Mouse (Mus musculus) heart, embryonic 16.5 days (tissue): ENCODE data around the gene Itga9. TPM values are rescaled to one million over a fixed set of nuclear protein-coding genes. Genes with fewer than 3 reads are reported as not detected.

ENCODE experiments used
- ATAC-seq: fragments of 200-750 bp; cut with Nextera tagmentation; replicated peaks from 2 replicates; pipeline ENCODE4 v1.8.0; 2017; ENCODE audit warnings: moderate number of reproducible peaks; ENCODE audit not compliant: insufficient read depth, low FRiP score; ENCODE audit errors: extremely low read depth
- H3K27ac ChIP-seq: fragments of 300-500 bp; sonication (generic); 2 replicates; pipeline ENCODE4 v1.5.1; 2014; ENCODE audit warnings: mild to moderate bottlenecking, low read length, control low read depth, moderate library complexity
- H3K27me3 ChIP-seq: fragments of 300-500 bp; sonication (generic); 2 replicates; pipeline ENCODE4 v1.6.1; 2014; ENCODE audit warnings: low read length, mixed read lengths; ENCODE audit not compliant: control insufficient read depth, insufficient read depth
- H3K36me3 ChIP-seq: fragments of 300-500 bp; sonication (generic); 2 replicates; pipeline ENCODE4 v1.6.1; 2014; ENCODE audit not compliant: control insufficient read depth, insufficient read depth
- H3K4me1 ChIP-seq: fragments of 300-500 bp; sonication (generic); 2 replicates; pipeline ENCODE4 v1.6.1; 2014; ENCODE audit warnings: low read length, mixed read lengths; ENCODE audit not compliant: control insufficient read depth, insufficient read depth
- H3K4me2 ChIP-seq: fragments of 300-500 bp; sonication (generic); 2 replicates; pipeline ENCODE4 v1.6.1; 2014; ENCODE audit warnings: low read depth, mild to moderate bottlenecking, control low read depth, low read length
- H3K4me3 ChIP-seq: fragments of 300-500 bp; sonication (generic); 2 replicates; pipeline ENCODE4 v1.5.1; 2014; ENCODE audit warnings: mild to moderate bottlenecking, control low read depth, low read length
- H3K9ac ChIP-seq: fragments of 300-500 bp; sonication (generic); 2 replicates; pipeline ENCODE4 v1.6.1; 2014; ENCODE audit warnings: low read length, control low read depth
- H3K9me3 ChIP-seq: fragments of 300-500 bp; sonication (generic); replicated peaks from 2 replicates; pipeline ENCODE4 v1.6.1; 2016; ENCODE audit warnings: low read length; ENCODE audit not compliant: control insufficient read depth
- WGBS: fragments of 180-500 bp; shearing (Covaris S2); extraction: QIAGEN DNeasy Blood & Tissue Kit; methylation state at CpG from one replicate; pipeline ENCODE4 v1.1.7; 2014; 5-methylcytosine and 5-hydroxymethylcytosine counted together
- polyA plus RNA-seq: library from polyadenylated mRNA; unstranded; fragments of >200 nt; fragmentation: Nextera tagmentation; extraction: Ambion mirVana; gene quantifications from 2 replicates; pipeline ENCODE4 v1.2.1, GENCODE M21; 2015

Itga9 gene
- polyA plus RNA-seq, 1 experiment from 2014 or later, result 3.1 TPM

DNA sequence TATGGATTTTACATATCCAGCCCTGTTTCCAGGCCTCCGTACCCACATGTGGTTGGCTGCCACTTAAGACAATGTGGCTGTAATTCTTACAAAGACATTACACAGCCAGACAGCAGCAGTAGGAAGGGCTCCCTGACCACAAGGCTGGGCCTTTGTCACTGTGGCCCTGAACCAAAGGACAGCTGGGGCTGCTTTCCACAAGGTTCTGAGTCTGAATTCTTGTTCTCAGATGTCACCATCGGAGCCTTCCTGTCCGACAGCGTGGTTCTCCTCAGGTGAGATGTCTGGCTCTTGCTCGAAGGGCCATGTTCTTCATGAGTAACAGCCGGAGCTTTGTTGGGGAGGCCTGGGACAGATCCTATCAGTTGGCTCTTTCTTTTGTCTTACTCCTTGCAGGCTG lies 75.0 kb downstream of the Itga9 start:
- H3K9ac ChIP-seq, result no peak overlapping the region
- H3K36me3 ChIP-seq, result peaks cover 2% of the 10 kb centered on the region; the same call in 1 of the 2 replicates
- H3K4me2 ChIP-seq, result no peak overlapping the region
- no peaks in the 10 kb centered on the region for H3K9me3 ChIP-seq
- 78% methylated on average over 6 of the region's 6 CpGs for WGBS
- no peaks in the 10 kb centered on the region for H3K27me3 ChIP-seq
- peaks cover 28% of the 10 kb centered on the region for H3K4me1 ChIP-seq
- ATAC-seq, result no peak
- H3K27ac ChIP-seq, result no peak overlapping the region
- H3K4me3 ChIP-seq, result no peak overlapping the region

- Histone ChIP-seq H3K27ac (0 out of 2 replicates have a peak overlapping the region, but pooled peaks have one; percentile 1), H3K9ac (no peak overlapping the region), H3K36me3 (peaks cover 2% of the 10 kb centered on the region; the same call in 1 of the 2 replicates), H3K4me1 (peaks cover 21% of the 10 kb centered on the region), H3K4me3 (no peak overlapping the region), H3K4me2 (no peak overlapping the region), H3K27me3 (no peaks in the 10 kb centered on the region), H3K9me3 (no peaks in the 10 kb centered on the region)
- ATAC-seq, result no peak
- 44% methylated on average over 8 of the region's 8 CpGs for WGBS
Observed at GRCm38 (mm10) chr9:118682154-118682553, 75.7 kb downstream of the Itga9 start.

- no peak overlapping the region for H3K4me2 ChIP-seq
- peaks cover 17% of the 10 kb centered on the region for H3K4me1 ChIP-seq
- WGBS, result 80% methylated on average over 7 of the region's 7 CpGs
- H3K4me3 ChIP-seq, result no peak overlapping the region
- no peaks in the 10 kb centered on the region for H3K27me3 ChIP-seq
- H3K27ac ChIP-seq, result no peak overlapping the region
- peaks cover 2% of the 10 kb centered on the region; the same call in 1 of the 2 replicates for H3K36me3 ChIP-seq
- H3K9me3 ChIP-seq, result no peaks in the 10 kb centered on the region
- no peak overlapping the region for H3K9ac ChIP-seq
- no peak for ATAC-seq
Observed at GRCm38 (mm10) chr9:118683507-118683906, 77.0 kb downstream of the Itga9 start.

GRCm38 (mm10) chr9:118684343-118684742 lies 77.9 kb downstream of the Itga9 start:
- WGBS, result 92% methylated on average over 9 of the region's 9 CpGs
- no peak overlapping the region for H3K27ac ChIP-seq
- no peaks in the 10 kb centered on the region for H3K27me3 ChIP-seq
- H3K4me3 ChIP-seq, result no peak overlapping the region
- H3K36me3 ChIP-seq, result peaks cover 2% of the 10 kb centered on the region; the same call in 1 of the 2 replicates
- H3K9ac ChIP-seq, result no peak overlapping the region
- H3K4me2 ChIP-seq, result no peak overlapping the region
- no peak for ATAC-seq
- H3K4me1 ChIP-seq, result peaks cover 17% of the 10 kb centered on the region
- H3K9me3 ChIP-seq, result no peaks in the 10 kb centered on the region

DNA sequence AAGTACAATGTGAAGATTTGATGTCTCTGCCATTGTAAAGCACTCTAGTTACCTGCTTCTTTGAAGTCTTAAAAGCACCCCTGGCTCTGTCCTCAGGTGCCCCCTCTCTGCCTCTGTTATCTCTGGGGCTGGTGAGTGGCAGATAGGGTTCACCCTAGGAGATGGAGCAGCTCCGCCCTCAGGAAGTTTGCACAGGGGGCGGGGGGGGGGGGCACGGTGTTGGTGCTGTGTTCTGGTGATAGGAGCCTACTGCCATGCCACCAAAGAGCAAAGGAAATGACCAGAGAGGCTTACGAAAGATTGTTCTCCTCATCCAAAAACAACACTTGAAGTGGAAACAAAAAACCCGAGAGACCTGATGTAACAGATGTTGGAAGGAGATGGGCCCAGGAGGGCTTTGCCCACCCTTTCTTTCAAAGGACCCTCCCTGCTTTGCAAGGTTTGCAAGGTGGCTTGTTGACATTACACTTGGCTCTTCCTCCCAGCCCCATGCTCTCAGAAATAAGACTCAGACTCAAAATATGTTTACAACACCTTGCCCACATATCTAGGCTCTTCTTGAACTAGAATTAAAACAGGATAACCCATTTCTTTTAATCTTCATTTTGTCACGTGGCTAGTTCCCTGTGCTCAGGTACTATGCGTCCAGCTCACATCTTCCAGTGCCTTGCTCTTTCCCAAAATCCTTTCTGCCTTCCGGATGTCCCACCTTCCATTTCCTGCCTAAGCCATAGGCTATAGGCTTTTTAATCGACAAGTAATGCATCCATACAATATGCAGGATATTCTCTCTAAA lies 79.9 kb downstream of the Itga9 start:
- H3K36me3 ChIP-seq, result no peaks in the 10 kb centered on the region
- H3K27me3 ChIP-seq, result no peaks in the 10 kb centered on the region
- no peak overlapping the region for H3K9ac ChIP-seq
- 0 out of 2 replicates have a peak, but pooled peaks have one; percentile 19 for ATAC-seq
- 60% methylated on average over 9 of the region's 9 CpGs for WGBS
- no peaks in the 10 kb centered on the region for H3K9me3 ChIP-seq
- no peak overlapping the region for H3K4me3 ChIP-seq
- no peak overlapping the region for H3K4me2 ChIP-seq
- H3K4me1 ChIP-seq, result peaks cover 17% of the 10 kb centered on the region
- H3K27ac ChIP-seq, result no peak overlapping the region

GRCm38 (mm10) chr9:118688248-118688647 lies 81.8 kb downstream of the Itga9 start:
- WGBS, result 78% methylated on average over 4 of the region's 4 CpGs
- ATAC-seq, result no peak
- Histone ChIP-seq H3K4me3 (no peak overlapping the region), H3K27ac (no peak overlapping the region), H3K4me1 (peaks cover 14% of the 10 kb centered on the region), H3K4me2 (no peak overlapping the region), H3K36me3 (no peaks in the 10 kb centered on the region), H3K9me3 (no peaks in the 10 kb centered on the region), H3K9ac (no peak overlapping the region), H3K27me3 (no peaks in the 10 kb centered on the region)

DNA sequence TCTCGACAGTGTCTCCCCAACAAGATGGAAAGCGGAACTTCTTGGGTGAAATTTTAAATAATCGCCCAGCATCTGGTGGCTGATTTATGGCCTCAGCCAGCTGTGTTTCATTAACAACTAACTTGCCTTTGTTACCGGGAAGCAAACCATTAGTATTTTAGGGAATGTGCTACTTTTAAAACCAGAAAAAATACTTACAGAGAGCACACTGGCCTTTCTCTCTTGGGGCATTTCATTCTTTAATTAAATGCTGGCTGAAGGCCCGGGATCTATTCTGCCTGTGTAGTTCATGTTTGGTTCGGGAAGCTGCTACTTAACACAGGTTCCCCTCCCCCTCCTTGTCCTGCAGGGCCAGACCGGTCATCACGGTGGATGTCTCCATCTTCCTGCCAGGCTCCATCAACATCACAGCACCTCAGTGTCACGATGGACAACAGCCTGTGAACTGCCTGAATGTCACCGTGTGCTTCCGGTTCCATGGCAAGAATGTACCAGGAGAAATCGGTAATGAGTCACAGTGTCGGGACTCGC lies 82.5 kb downstream of the Itga9 start:
- Histone ChIP-seq H3K9ac (no peak overlapping the region), H3K27ac (no peak overlapping the region), H3K9me3 (no peaks in the 10 kb centered on the region), H3K27me3 (no peaks in the 10 kb centered on the region), H3K4me3 (no peak overlapping the region), H3K4me1 (peaks cover 20% of the 10 kb centered on the region), H3K36me3 (no peaks in the 10 kb centered on the region), H3K4me2 (no peak overlapping the region)
- 65% methylated on average over 14 of the region's 14 CpGs for WGBS
- ATAC-seq, result no peak

DNA sequence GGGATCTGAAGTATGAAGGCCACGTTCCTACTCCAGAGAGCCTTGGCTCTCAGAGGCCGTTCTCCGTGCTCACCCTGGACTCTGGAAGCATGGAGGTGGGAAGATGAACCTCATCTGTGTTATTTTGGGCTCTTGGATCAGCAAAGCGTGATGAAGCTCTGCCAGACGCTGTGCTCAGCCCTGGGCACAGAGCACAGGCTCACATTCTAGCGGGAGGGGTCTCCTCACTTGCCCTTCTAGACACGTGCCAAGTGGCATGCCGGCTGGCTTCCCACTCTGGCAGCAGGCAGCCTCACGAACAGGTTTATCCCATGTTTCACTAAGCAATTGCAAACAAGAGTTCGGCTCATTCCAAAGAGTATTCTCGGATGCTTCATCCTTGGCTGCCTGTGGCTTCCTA lies 86.8 kb downstream of the Itga9 start:
- peaks cover 25% of the 10 kb centered on the region for H3K4me1 ChIP-seq
- ATAC-seq, result peak; percentile 92
- peak overlapping the region; percentile 17; the same call in 1 of the 2 replicates for H3K4me2 ChIP-seq
- peak overlapping the region; percentile 87 for H3K27ac ChIP-seq
- WGBS, result 46% methylated on average over 11 of the region's 11 CpGs
- H3K9ac ChIP-seq, result no peak overlapping the region
- H3K27me3 ChIP-seq, result no peaks in the 10 kb centered on the region
- no peak overlapping the region for H3K4me3 ChIP-seq
- H3K9me3 ChIP-seq, result no peaks in the 10 kb centered on the region
- no peaks in the 10 kb centered on the region for H3K36me3 ChIP-seq

- peaks cover 25% of the 10 kb centered on the region for H3K4me1 ChIP-seq
- H3K27ac ChIP-seq, result peak overlapping the region; percentile 82; the same call in 1 of the 2 replicates
- H3K9ac ChIP-seq, result no peak overlapping the region
- no peaks in the 10 kb centered on the region for H3K36me3 ChIP-seq
- H3K9me3 ChIP-seq, result no peaks in the 10 kb centered on the region
- peak; percentile 61 for ATAC-seq
- no peak overlapping the region for H3K4me3 ChIP-seq
- no peaks in the 10 kb centered on the region for H3K27me3 ChIP-seq
- WGBS, result 31% methylated on average over 8 of the region's 8 CpGs
- H3K4me2 ChIP-seq, result 0 out of 2 replicates have a peak overlapping the region, but pooled peaks have one; percentile 12
Observed at GRCm38 (mm10) chr9:118694420-118694825, 87.9 kb downstream of the Itga9 start.
